Mouse (Mus musculus) kidney, postnatal 36 days (tissue): ENCODE data around the gene Tanc2.

Experiments used
- DNase-seq, 2 experiments: peaks; one replicate each; pipeline ENCODE4 v3.0.0; 2021 to 2022; ENCODE audit warnings: mixed read lengths in 2 of 2

Tanc2 gene

GRCm38 (mm10) chr11:105589877-105590641, at the start of gene Tanc2:
Tanc2 (plus strand) TSS chr11:105589986.
- peak in 1 of 2 experiments; percentile 53 for DNase-seq

- DNase-seq, result no peak
Observed at GRCm38 (mm10) chr11:105540781-105541180, 49.0 kb upstream of the Tanc2 start.

- no peak for DNase-seq
Observed at GRCm38 (mm10) chr11:105541366-105541765, 48.4 kb upstream of the Tanc2 start.

- DNase-seq, result no peak
Observed at GRCm38 (mm10) chr11:105542129-105542528, 47.7 kb upstream of the Tanc2 start.

- DNase-seq, result no peak
Observed at GRCm38 (mm10) chr11:105545801-105546200, 44.0 kb upstream of the Tanc2 start.

GRCm38 (mm10) chr11:105546393-105546792, 43.4 kb upstream of the Tanc2 start:
- DNase-seq, result no peak

- no peak for DNase-seq
Observed at GRCm38 (mm10) chr11:105548383-105548782, 41.4 kb upstream of the Tanc2 start.

- DNase-seq, result peak; percentile 81 to 91
Observed at GRCm38 (mm10) chr11:105549164-105550121, 40.3 kb upstream of the Tanc2 start.

GRCm38 (mm10) chr11:105557285-105557684, 32.5 kb upstream of the Tanc2 start:
- DNase-seq, result no peak

GRCm38 (mm10) chr11:105558091-105558490, 31.7 kb upstream of the Tanc2 start:
- no peak for DNase-seq

- DNase-seq, result no peak
Observed at GRCm38 (mm10) chr11:105558803-105559505, 30.8 kb upstream of the Tanc2 start.

GRCm38 (mm10) chr11:105563546-105563945, 26.2 kb upstream of the Tanc2 start:
- DNase-seq, result peak; percentile 47 to 77

- peak; percentile 40 to 84 for DNase-seq
Observed at GRCm38 (mm10) chr11:105567221-105567641, 22.6 kb upstream of the Tanc2 start.

- DNase-seq, result peak in 1 of 2 experiments; percentile 15
Observed at GRCm38 (mm10) chr11:105571996-105572395, 17.8 kb upstream of the Tanc2 start.

GRCm38 (mm10) chr11:105574241-105574640, 15.5 kb upstream of the Tanc2 start:
- peak; percentile 83 to 90 for DNase-seq

- no peak for DNase-seq
Observed at GRCm38 (mm10) chr11:105577211-105577610, 12.6 kb upstream of the Tanc2 start.

- peak in 1 of 2 experiments; percentile 37 for DNase-seq
Observed at GRCm38 (mm10) chr11:105582020-105582419, 7.8 kb upstream of the Tanc2 start.

- peak; percentile 93 to 96 for DNase-seq
Observed at GRCm38 (mm10) chr11:105589231-105589876, 432 bp upstream of the Tanc2 start.

- DNase-seq, result peak; percentile 56 to 77
Observed at GRCm38 (mm10) chr11:105591905-105592304, 2.1 kb downstream of the Tanc2 start.

- no peak for DNase-seq
Observed at GRCm38 (mm10) chr11:105602177-105602576, 12.4 kb downstream of the Tanc2 start.

GRCm38 (mm10) chr11:105626201-105626600, 36.4 kb downstream of the Tanc2 start:
- DNase-seq, result peak in 1 of 2 experiments; percentile 39

GRCm38 (mm10) chr11:105643995-105644394, 54.2 kb downstream of the Tanc2 start:
- DNase-seq, result peak; percentile 33 to 47
